Mouse (Mus musculus) frontal cortex, adult (tissue): Measurements from ENCODE around the gene Nup188.

Experiments
- ATAC-seq: cut with Nextera tagmentation; 2 replicates; pipeline ENCODE4 v1.9.2; 2017; ENCODE audit warnings: mild to moderate bottlenecking, moderate library complexity, mixed read lengths; ENCODE audit not compliant: low TSS enrichment

Gene Nup188

GRCm38 (mm10) chr2:30256616-30257350 lies 29.4 kb upstream of the Nup188 start:
- no peak for ATAC-seq

- no peak for ATAC-seq
These were observed 28.3 kb upstream of the Nup188 start for GRCm38 (mm10) chr2:30257699-30258460.

- ATAC-seq: no peak
These were observed 27.6 kb upstream of the Nup188 start for GRCm38 (mm10) chr2:30258600-30258999.

- ATAC-seq: no peak
These were observed 26.8 kb upstream of the Nup188 start for GRCm38 (mm10) chr2:30259131-30260064.

- ATAC-seq: no peak
These were observed 25.0 kb upstream of the Nup188 start for GRCm38 (mm10) chr2:30261064-30261736.

GRCm38 (mm10) chr2:30261921-30262839 lies 24.0 kb upstream of the Nup188 start:
- ATAC-seq: no peak

- no peak for ATAC-seq
These were observed 23.3 kb upstream of the Nup188 start for GRCm38 (mm10) chr2:30262840-30263441.

GRCm38 (mm10) chr2:30263811-30264210 lies 22.4 kb upstream of the Nup188 start:
- no peak for ATAC-seq

- ATAC-seq: no peak
These were observed 21.3 kb upstream of the Nup188 start for GRCm38 (mm10) chr2:30264671-30265519.

- ATAC-seq: peak; percentile 45
These were observed 20.4 kb upstream of the Nup188 start, which contains the start of gene Phyhd1 for GRCm38 (mm10) chr2:30265767-30266253. Gene Phyhd1 (plus strand): TSS chr2:30266203.

GRCm38 (mm10) chr2:30266392-30266941 lies 19.7 kb upstream of the Nup188 start:
- ATAC-seq: peak; percentile 35

- ATAC-seq: no peak
These were observed 18.7 kb upstream of the Nup188 start for GRCm38 (mm10) chr2:30267466-30267865.

- no peak for ATAC-seq
These were observed 17.8 kb upstream of the Nup188 start for GRCm38 (mm10) chr2:30268371-30268770.

- ATAC-seq: no peak
These were observed 16.8 kb upstream of the Nup188 start for GRCm38 (mm10) chr2:30269241-30269990.

- ATAC-seq: peak; percentile 60
These were observed 16.1 kb upstream of the Nup188 start for GRCm38 (mm10) chr2:30270134-30270533.

GRCm38 (mm10) chr2:30280743-30281142 lies 5.5 kb upstream of the Nup188 start, which contains the start of gene Gm28038:
Gene Gm28038 (plus strand): TSS chr2:30281043.
- ATAC-seq: no peak

- ATAC-seq: no peak
These were observed 4.5 kb upstream of the Nup188 start for GRCm38 (mm10) chr2:30281651-30282050.

- no peak for ATAC-seq
These were observed 3.0 kb upstream of the Nup188 start for GRCm38 (mm10) chr2:30283193-30283592.
